Mouse (Mus musculus): ENCODE data around the gene Yars.
A peak's percentile ranks its signal among the peaks of the same experiment; 100 is the strongest.

Gene Yars

GRCm38 (mm10) chr4:129230926-129231325 is 41.4 kb downstream of the Yars start:
- no peak for DNase-seq

- DNase-seq, result peak; percentile 81
Measured at GRCm38 (mm10) chr4:129231594-129232450, 42.3 kb downstream of the Yars start.

- no peak for DNase-seq
Measured at GRCm38 (mm10) chr4:129232561-129233360, 43.2 kb downstream of the Yars start.

GRCm38 (mm10) chr4:129234488-129234887 is 44.9 kb downstream of the Yars start:
- DNase-seq, result peak; percentile 55

GRCm38 (mm10) chr4:129235147-129235546 is 45.6 kb downstream of the Yars start:
- DNase-seq, result no peak

- no peak for DNase-seq
Measured at GRCm38 (mm10) chr4:129236236-129236813, 46.8 kb downstream of the Yars start.

- DNase-seq, result peak; percentile 68
Measured at GRCm38 (mm10) chr4:129237843-129238441, 48.4 kb downstream of the Yars start.

GRCm38 (mm10) chr4:129238579-129239016 is 49.0 kb downstream of the Yars start:
- DNase-seq, result no peak

GRCm38 (mm10) chr4:129239075-129239474 is 49.5 kb downstream of the Yars start:
- peak; percentile 92 for DNase-seq

GRCm38 (mm10) chr4:129241898-129242297 is 52.3 kb downstream of the Yars start:
- no peak for DNase-seq

GRCm38 (mm10) chr4:129242327-129242726 is 52.8 kb downstream of the Yars start:
- no peak for DNase-seq

GRCm38 (mm10) chr4:129242761-129243160 is 53.2 kb downstream of the Yars start:
- no peak for DNase-seq

- DNase-seq, result no peak
Measured at GRCm38 (mm10) chr4:129244802-129245201, 55.2 kb downstream of the Yars start.

GRCm38 (mm10) chr4:129246360-129247301 is 57.1 kb downstream of the Yars start:
- no peak for DNase-seq

- DNase-seq, result peak; percentile 45
Measured at GRCm38 (mm10) chr4:129247381-129248242, 58.1 kb downstream of the Yars start.

- DNase-seq, result peak; percentile 66
Measured at GRCm38 (mm10) chr4:129248243-129248767, 58.7 kb downstream of the Yars start.

GRCm38 (mm10) chr4:129249288-129249687 is 59.7 kb downstream of the Yars start:
- DNase-seq, result no peak

GRCm38 (mm10) chr4:129250759-129251481 is 61.4 kb downstream of the Yars start:
- DNase-seq, result peak; percentile 90

- DNase-seq, result peak; percentile 58
Measured at GRCm38 (mm10) chr4:129251482-129252125, 62.0 kb downstream of the Yars start.
